Mouse (Mus musculus) layer of hippocampus, postnatal 10 days (tissue): ENCODE measurements around the gene Slc35c1. TPM values are rescaled to one million over a fixed set of nuclear protein-coding genes. Genes with fewer than 3 reads are reported as not detected.

Experiments used
- DNase-seq, 2 experiments: peaks; one replicate each; pipeline ENCODE4 v3.0.0; 2021; ENCODE audit warnings: low spot score in 2 of 2
- long read RNA-seq: library from polyadenylated mRNA; stranded (forward); transcript quantifications from one replicate; pipeline ENCODE4 v2.0.0, GENCODE M21; 2023
- total RNA-seq, 2 experiments: library from RNA; stranded (reverse); gene quantifications; 2 replicates each; pipeline ENCODE4 v1.2.3; 2021

Gene Slc35c1
- total RNA-seq, result 10 to 100 TPM; 17.1 to 17.2 TPM
- long read RNA-seq, transcript Slc35c1-201 (2 exons, 3,139 nt), result major isoform, 7 of 11 reads
- long read RNA-seq, partial matches to known transcripts, result 1 of 11 reads
- long read RNA-seq, other reads (novel, unspliced or antisense), result 0 of 11 reads

DNA sequence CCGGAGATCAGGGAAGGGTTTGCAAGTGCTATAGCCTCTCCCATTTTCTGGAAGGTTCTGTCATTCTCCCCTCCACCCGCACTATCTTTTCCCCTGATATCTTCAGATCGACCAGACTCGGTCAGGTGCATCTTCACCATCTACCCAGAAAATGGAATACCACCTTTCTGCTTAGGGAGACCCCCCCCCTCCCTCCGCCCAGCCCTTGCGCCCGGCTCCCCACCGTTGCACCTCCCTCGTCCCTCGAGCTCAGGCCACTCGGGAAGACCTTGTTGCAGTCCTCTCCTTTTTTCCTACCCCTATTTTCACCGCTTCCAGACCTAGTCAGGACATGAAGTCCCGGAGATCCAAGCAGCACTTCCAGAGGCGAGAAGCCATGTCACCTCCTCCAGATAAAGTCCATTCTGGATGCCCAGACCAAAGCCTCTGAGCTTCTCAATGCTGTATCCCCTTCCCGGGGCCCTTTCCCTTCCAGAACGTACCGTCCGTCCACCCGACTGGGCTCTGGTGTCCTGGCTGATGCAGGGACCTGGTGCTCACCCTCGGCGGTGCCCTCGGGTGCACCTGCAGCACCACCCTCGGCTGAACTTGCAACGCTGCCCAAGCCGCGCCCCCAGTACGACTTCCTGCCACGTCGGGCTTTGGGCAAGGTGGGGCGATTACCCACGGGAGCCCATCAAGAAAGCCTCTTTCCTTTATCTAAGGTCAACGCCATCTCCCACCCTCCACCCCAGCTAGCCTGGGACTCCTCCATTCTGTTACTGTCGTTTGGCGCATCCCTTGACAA is at the start of gene Slc35c1:
TSS of gene Slc35c1 (minus strand) at position 618 of the 787 bp plus-strand sequence.
- no peak for DNase-seq

DNA sequence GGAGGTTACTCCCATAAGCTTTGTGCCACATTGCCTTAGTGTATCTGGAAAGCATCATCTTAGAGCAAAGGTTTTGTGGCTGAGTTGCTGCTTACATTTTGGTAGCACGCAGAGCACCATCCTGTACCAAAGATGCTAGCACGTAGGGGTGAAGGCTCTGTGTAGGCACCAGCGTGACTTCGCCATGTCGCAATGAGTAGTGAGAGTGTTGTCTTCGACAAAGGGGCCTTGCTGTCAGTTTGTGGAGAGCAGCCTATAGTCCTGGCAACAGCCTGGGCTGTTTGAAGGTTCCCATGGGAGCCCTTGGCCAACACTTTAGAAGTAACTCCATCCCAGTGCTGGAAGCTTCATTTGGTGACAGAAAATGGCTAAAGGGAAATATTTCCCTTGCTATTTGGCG is 45.0 kb upstream of the Slc35c1 start:
- no peak for DNase-seq

DNA sequence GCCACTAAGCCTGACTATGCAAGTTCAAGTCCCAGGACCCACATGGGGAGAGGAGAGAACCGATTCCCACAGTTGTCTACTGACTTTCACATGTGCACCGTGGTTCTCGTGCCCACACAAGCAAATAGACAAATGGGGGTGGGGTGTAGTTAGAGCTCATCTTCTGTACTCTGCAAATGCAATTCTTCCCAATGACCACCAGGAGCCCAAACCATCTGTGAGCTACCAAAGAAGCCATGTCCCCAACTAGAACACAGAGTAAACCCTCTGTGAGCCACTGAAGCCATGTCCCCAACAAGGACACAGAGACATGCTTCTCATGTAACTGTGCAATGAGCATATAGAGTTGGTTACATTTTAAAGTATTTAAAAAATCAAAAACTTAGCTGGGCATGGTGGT is 43.1 kb upstream of the Slc35c1 start:
- DNase-seq, result no peak

DNA sequence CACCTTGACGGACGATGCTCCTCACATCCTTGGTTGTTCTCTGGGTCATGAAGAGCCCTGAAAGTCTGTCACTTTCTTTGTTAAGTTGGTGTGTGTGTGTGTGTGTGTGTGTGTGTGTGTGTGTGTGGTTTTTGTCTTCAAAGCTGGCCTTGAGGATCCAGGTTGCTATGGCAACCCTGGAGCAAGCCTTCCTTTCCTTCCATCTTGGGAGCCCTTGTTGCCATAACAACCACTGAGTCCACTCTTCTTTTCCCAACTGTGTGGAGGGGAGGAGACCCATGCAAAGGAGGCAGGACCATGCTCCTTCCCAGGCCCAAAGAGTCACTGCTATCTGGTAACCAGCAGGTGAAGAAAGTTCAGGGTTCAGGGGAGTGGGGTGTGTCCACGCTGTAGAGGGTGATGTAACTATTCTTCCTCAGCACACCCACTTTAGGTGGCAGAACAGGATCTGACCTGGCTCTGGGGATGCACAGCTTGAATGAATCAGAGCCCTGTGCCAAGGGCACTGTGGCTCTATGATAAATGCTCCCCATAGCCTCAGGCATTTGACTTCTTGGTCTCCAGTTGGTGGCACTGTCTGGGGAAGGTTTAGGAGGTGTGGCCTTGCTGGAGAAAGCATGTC is 39.5 kb upstream of the Slc35c1 start:
- no peak for DNase-seq

DNA sequence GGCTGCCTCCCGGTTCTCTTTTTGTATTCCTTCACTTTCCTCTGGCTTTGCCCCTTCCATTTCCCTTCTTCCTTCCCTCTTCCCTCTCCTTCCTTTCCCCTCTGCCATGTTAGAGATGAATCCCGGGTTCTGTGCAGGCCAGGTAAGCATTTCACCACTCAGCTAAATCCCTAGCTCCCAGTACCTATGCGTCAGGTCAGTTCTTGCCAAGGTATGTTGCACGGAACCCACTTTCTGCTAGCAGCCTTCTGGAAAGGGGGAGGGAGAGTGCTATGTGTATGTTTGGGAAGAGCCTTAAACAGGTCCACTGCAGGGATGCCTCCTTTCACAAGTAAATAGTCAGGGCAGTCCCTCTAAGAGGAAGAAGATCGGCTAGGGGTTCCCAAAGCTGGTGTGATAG is 36.8 kb upstream of the Slc35c1 start:
- no peak for DNase-seq

DNA sequence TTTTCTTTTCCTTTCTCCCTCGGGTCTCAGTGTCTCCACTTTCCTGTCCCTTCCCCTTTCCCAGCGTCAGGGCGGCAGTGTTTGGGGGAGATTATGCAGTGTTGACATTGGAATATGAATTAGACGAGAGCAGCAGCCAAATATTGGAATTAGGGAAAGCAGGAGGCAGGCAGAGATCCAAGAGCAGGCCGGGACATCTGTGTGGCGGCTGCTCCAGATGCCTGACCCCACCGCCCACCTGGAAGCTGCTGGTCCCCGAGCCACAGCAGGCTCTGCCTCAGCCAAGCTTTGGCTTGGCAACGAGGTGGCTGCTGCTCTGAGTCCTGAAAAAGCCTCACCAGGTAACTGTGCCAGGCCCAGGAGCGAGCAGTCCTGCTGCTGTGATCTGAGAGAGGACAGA is 36.3 kb upstream of the Slc35c1 start:
- DNase-seq, result no peak

DNA sequence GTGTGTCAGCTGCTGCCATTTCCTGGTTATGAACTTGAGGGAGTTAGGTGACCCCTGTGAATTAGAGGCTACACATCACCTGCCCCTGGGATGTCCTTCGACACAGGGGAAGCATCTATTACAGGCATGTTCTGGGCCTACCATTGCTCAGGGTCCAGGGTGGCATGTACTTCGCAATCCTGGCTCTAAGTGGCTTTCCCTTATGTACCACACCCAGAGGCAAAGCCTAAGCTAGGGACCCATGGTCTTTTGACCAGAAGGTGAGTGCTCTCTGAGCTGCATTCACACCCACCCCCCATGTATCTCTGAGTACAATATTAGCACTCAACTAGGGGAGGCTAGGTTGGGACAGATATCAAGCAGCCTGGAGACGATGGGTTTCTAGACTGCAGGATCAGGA is 34.6 kb upstream of the Slc35c1 start:
- no peak for DNase-seq

DNA sequence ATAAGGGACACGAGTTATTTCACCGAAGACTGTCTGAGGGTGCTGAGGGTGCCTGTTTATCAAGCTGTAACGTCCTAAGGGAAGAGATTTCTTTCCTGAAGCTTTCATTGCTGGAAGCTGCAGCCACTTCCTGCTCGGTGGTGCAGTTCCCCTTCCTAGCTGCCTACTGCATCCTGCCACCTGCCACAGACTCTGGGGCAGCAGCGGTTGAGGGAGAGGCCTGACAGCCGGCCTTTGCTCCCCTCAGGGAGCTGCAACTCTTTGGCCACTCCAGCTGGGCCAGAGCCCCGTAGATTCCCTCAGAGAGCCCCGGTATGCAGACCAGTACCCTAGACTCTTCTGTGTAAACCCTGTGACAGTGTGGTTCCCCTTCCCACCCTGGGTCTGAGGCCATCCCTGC is 34.1 kb upstream of the Slc35c1 start:
- DNase-seq, result no peak

DNA sequence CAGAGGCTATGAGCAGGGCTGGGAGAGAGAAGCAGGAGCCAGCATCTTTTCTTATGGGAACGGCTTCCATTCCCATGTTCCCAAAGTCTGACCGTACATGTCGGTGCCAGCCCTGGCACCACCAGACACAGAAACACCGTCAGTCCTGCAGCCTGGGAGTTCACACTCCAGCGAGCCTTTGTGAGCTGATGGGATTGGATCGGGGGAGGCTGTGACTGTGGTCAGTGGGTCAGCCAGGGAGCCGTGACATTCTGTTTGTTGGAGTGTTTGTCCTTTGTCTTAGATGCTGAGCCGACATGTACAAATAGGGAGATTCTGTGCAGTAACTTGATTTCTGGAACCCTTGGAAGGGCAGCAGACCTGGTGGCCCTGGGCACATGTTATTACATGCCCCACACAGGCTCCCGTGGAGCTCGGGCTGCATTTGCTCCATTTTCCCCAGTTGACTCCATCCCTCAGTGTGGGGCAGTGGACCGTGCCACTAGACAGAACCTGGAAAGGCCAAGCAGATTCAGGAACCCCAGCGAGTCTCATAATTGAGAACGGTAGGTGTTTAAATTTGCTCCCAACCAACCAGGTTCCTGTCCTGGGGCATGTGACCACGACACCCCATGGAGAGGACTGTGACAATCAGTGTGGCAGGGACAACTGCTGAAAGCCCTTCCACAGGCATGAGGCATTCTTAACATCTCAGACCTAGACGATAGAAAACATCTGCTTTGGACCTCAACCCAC is 33.5 kb upstream of the Slc35c1 start:
- no peak for DNase-seq

DNA sequence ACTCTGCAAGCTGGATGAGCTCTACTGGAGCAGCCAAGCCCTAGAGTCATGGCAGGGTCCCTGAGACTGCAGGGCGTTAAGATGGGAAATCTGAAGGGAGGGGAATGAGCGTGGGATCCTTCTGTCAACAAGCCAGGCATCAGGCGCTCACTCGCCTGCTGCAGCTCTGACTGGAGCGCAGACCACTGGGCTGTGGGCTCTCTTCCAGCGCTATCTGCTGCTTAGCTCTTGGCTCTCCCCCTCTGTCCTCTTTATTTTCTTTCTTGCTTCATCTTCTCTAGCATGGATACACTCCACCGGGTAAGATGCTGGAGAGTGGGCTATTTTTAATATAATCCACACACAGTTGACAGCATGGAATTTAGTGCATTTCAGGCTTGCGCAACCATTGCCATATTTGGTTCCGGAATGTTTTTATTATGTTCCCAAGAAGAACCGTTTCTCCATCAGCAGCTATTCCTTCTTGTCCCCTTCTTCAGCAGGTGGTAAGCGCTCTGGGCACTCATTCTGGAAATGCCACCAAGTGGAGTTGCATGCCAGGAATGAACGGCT is 31.7 kb upstream of the Slc35c1 start:
- no peak for DNase-seq

DNA sequence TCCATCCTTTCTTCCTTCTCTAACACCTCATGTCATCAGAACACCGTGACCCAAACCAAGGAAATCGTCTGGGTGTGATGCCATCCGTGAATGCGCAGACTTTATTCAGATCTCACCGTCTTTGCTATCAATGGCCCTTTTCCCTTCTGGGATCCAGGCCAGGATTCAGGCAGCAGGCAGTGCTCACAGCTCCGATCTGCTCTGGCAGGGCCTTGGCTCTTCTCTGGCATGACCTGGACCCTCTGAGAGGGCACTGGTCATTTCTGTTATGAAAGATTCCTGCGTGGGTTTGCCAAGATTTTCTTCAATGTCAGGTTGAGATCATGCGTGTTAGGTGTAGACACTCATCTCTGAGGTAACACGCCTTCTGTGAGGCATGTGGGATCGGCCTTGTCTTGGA is 30.2 kb upstream of the Slc35c1 start:
- DNase-seq, result no peak

DNA sequence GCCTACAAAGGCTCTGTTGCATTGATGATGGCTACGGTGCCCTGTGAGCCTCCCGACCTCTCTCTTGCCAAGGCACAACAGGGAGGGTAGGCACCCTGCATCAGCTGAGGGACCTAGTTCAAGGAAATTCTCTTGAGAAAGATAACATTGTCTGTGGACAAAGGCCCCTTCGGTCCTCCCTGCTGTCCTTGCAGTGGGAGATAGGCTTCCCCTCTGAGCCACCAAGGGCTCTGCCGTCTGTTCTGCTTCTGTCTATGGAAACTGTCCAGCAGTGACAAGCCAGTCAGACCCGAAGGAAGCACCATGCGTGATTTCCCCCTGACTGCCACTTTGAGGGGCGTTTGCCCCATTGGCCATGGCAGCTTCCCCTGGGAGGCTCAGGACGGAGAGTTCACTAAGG is 27.5 kb upstream of the Slc35c1 start:
- DNase-seq, result no peak

DNA sequence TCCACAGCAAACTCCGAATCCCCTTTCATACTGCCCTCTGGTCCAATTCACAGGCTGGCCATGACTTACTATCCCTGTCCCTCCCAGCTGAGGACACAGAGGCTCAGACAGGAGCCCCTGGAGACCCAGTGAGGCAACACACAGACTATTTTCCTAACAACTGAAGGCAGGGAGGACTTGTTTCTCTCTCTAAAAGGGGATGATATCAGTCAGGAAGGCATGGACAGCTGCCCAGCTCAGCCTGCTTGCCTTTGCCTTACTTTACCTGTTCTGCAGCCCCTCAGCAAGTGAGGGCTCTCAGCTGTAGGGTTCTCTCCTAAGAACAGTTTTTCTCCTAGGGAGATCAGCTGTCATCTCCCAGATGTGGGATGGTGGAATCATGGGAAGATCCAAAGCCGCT is 26.6 kb upstream of the Slc35c1 start:
- no peak for DNase-seq

DNA sequence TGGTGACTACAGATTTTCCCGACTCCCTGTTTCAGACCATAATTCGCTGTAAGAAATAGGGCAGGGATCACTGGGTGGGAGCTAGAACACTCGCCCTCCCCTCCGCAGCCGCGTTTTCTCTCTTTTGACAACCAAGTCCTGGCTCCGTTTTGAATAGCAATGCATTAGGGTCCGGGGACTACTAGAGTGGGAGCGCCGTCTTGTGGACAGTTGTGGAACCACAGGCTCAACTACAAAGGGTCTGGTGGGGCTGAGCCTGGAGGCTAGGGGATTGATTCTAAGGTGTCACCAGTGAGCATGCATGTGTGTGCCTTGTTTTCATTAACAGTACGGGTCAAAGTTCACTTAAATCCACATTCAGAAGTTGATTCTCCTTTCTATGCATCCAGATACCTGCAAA is 26.1 kb upstream of the Slc35c1 start:
- peak; percentile 91 to 93 for DNase-seq

DNA sequence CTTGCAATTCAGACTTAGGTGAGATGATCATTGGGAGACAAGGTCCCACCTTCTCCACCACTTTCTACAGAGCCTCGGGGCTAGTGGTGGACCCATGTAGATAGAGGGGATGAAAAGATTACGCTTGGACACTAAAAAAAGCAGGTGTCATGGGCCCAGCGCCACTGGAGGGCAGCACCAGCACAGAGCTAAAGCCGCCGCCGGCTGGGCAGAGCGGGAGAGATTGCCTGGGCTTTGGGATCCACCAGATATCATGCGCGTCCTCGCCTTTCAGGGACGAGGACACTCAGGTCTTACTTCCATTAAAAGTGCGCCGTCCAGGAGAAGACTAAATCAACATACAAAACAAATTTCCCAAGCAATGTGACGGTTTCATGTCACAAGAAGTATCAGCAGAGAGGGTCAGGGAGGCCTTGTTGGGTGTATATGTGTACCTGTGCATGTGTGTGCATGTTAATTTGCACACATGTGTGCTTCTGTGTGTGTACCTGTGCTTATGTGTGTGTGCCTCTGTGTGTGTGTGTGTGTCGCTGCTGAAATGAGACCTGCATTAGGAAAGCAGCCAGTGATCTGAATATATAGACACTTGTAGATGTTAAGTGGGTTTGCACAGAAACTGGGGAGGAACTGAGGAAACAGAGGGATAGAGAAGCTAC is 25.4 kb upstream of the Slc35c1 start:
- DNase-seq, result peak; percentile 80 to 89

DNA sequence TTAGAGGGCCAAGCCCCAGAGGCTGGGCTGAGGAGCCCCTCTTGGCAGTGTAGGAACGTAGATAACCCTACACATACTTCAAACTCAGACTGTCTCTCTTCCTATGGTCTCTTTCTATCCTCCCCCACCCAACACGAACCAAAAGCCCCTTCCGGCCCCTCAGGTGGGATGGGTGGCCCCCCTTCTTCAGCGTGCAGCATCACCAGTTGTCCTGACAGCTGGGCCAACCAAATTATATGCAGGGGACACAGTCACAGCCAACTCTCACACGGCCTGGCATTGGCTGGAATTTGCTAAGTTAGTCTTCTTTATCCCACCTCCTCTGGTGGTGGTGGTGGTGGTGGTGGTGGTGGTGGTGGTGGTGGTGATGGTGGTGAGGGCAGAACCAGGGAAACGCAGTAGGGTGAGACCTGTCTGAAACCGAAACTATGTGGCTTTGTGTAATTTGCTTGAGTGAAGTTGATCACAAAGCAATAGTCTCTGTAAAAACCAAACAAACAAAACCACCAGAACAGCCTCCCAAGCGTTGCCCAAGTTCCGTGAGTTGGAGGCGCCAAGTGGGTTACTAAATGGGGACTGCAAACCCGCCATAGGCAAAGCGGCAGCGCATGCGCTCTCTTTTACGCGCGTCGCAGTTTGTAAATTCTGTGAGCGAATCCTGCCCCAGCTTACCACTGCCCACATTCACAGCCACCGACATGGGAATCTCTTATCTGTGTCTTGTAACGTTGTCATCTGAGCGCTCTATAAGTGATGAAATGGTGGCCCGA is 24.1 kb upstream of the Slc35c1 start:
- DNase-seq, result no peak

DNA sequence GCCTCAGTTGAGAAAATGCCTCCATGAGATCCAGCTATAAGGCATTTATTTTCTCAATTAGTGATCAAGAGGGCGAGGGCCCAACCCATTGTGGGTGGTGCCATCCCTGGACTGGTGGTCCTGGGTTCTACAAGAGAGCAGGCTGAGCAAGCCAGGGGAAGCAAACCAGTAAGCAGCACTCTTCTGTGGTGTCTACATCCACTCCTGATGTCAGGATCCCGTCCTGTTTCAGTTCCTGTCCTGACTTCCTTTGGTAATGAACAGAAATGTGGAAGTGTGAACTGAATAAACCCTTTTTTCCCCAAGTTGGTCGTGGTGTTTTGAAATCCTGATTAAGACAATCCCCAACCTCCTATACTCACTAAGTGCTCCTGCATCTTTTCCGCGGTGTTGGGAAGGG is 23.2 kb upstream of the Slc35c1 start:
- no peak for DNase-seq

DNA sequence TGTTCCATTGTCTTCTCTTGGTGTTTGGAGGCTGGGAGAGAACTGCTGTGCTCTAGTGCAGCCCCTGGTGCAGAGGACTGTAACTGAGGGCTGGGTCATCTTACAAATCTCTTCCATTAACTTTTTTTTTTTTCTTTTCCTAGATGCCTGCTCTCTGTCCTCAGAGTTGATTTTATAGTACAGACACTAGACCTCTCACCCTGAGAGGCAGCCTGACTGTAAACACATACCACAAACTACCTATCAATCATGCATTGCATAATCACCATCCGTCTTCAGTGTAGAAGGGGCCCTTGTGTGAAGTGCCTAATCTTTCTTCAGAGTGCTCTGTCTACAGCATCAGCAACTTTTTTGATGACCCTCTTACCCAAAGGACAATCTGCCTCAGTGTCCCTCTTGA is 22.2 kb upstream of the Slc35c1 start:
- DNase-seq, result no peak

DNA sequence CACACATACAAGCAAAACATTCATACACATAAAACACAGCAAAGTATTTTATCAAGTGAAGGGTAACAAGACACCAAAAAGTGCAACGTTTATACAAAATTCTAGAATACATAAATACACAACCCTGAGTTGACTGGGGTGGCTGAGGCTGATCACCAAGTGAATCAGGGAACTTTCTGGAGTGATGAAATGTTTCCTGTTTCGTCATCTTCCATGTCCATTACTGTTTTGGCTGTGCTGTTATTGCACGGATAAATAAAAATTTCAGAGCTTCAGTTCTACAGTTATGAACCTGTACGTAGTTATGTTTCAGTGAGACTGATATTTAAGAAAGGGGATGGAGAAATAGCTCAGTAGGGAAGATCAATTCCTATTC is 18.0 kb upstream of the Slc35c1 start:
- no peak for DNase-seq

DNA sequence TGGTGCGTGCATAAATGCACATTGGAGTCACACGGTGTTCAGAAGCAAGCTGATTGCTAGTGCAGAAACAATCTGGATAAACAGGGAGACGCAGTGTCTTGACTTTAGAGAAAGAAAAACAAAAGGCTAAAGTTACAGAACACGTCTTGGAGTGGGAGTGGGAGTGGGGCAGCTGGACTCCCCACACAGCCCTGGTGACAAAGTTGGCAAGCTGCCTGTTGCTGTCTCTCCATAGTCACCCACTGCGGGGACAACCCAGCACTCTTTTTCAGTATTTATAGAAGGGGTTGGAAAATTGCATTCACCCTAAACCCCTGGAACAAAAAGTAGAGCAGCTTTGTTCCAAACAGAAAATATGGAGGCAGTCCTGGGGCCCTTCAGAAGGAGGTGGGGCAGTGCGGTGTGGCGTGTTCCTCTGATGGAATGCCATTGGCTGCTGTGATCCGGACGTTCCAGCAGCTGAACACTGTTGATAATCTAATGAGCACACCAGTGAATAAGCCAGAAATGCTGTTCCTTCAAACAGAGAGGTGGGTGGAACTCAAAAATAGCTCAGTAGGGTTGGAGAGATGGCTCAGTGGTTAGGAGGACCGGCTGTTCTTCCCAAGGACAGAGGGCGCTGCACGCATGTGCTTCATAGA is 17.5 kb upstream of the Slc35c1 start:
- no peak for DNase-seq
